Mouse (Mus musculus) cerebellum, postnatal 10 days (tissue): ENCODE measurements around the gene Mug1.
"Not testable (repeated sequence)": the region's sequence is repeated elsewhere in the genome, so short reads cannot be mapped to it uniquely, and the experiment has no call there.

Experiments
- DNase-seq, 2 experiments: peaks; one replicate each; pipeline ENCODE4 v3.0.0; 2021; ENCODE audit warnings: mixed read lengths in 2 of 2

The Mug1 gene

DNA sequence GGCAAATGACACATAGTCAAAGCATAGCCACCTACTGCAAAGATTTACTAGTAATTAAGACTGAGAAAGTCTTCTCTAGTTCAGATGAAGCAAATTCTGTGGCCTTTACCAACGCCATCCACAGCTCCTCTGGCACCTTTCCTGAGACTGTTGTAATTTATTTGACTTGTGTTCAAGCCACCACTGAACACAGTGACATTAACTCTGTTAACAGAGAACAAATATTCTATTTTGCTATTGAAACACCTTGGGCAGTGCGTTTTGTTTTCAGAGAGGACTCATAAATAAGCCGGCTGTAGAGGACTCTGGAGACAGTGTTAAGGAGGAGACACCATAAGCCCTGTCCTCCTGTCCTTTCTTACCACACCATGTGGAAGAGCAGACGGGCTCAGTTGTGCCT lies at the start of gene Mug1:
Gene Mug1, plus strand, starts transcription at position 271 of the 400 bp plus-strand sequence.
- DNase-seq: not testable (repeated sequence)

GRCm38 (mm10) chr6:121828034-121828433 lies 10.3 kb upstream of the Mug1 start:
- no peak for DNase-seq

DNA sequence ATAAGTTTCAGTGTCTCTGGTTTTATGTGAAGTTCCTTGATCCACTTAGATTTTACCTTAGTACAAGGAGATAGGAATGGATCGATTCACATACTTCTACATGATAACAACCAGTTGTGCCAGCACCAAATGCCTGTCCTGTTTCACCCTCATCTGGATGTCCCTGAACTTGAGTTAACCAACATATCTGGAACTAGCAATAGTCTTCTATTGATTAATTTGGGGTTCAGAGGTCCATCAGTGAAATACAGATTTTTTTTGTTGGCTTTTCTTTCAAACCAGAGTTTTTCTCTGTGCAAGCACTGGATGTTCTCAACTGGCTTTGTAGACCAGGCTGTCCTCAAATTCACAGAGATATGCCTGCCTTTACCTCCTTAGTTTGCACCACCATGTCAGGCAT lies 2.0 kb upstream of the Mug1 start:
- DNase-seq: no peak

DNA sequence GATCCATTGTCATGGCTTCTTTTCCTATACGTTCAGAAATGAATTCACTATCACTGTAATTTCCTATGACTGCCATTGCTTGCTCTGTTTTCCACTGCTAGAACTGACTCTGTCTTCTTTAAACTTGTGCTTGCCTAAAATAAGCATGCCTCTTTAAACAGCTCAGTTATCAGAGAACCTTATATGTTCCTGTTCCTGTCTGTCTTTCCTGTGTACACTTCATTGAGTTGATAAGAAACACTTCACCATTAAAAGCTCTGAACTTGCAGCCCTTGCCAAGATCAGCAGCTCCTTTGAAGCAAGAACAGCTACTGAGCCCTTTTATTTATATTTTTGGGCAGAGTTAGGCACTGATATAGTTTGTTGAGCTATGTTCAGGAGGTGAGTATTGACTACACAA lies 10.0 kb downstream of the Mug1 start:
- DNase-seq: no peak
